Mouse (Mus musculus) lung, postnatal 0 days (tissue): ENCODE measurements around the gene Sfxn4.

Experiments used
- CTCF ChIP-seq: IDR thresholded peaks from 2 replicates; pipeline ENCODE4 v1.5.1; 2016; ENCODE audit warnings: antibody characterized with exemption, mild to moderate bottlenecking
- EP300 ChIP-seq: IDR thresholded peaks from 2 replicates; pipeline ENCODE4 v1.6.1; 2016; ENCODE audit warnings: antibody characterized with exemption, mild to moderate bottlenecking, control low read depth

DNA sequence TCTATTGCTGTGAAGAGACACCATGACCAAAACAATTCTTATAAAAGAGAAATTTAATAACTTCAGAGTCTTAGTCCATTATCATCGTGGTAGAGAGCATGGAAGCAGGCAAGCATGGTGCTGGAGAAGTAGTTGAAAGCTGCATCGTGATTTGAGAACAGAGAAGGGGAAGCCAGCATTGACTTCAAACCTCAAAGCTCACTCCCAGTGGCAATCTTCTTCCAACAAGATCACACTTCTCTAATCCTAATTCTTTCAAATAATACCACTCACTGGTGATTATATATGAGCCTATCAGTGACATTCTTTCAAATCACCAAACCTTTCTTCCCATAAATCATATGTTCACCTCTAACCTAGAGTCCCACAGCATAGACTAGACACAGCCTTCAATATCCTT is 56.4 kb downstream of the Sfxn4 start:
- TF ChIP-seq CTCF (no peak), EP300 (no peak)
